Mouse (Mus musculus) CD4-positive, CD25-positive, alpha-beta regulatory T cell, adult 2 months (primary cell): ENCODE measurements around the gene Smarcd2.
"Not testable (repeated sequence)": the region's sequence is repeated elsewhere in the genome, so short reads cannot be mapped to it uniquely, and the experiment has no call there.

Experiments
- DNase-seq: peaks from one replicate; pipeline ENCODE4 v3.0.0-alpha.2; 2012; ENCODE audit warnings: low read depth, low spot score

The Smarcd2 gene

GRCm38 (mm10) chr11:106246834-106247233 is 25.9 kb downstream of the Smarcd2 start:
- DNase-seq = peak; percentile 62

GRCm38 (mm10) chr11:106233978-106234377 is 38.8 kb downstream of the Smarcd2 start:
- not testable (repeated sequence) for DNase-seq

GRCm38 (mm10) chr11:106220603-106221002 is 52.2 kb downstream of the Smarcd2 start:
- no peak for DNase-seq

GRCm38 (mm10) chr11:106216730-106217490 is 55.9 kb downstream of the Smarcd2 start, which contains the start of gene Ddx42:
Gene Ddx42 (plus strand): TSS chr11:106216926.
- DNase-seq = peak; percentile 98

- DNase-seq = peak; percentile 99
Measured at GRCm38 (mm10) chr11:106215927-106216729, 56.6 kb downstream of the Smarcd2 start, which contains the start of gene Ccdc47. Gene Ccdc47 (minus strand): TSS chr11:106216344.

GRCm38 (mm10) chr11:106215450-106215859 is 57.3 kb downstream of the Smarcd2 start:
- DNase-seq = no peak

- no peak for DNase-seq
Measured at GRCm38 (mm10) chr11:106214856-106215255, 57.9 kb downstream of the Smarcd2 start.
